Mouse (Mus musculus) retina, embryonic 14.5 days (tissue): Measurements from ENCODE around the gene Gm13090.

Source experiments
- DNase-seq: peaks from one replicate; pipeline ENCODE4 v3.0.0-alpha.2; 2015; ENCODE audit warnings: low spot score

The Gm13090 gene

GRCm38 (mm10) chr4:151138586-151138985, 49.2 kb downstream of the Gm13090 start:
- DNase-seq: no peak

- peak; percentile 92 for DNase-seq
Observed at GRCm38 (mm10) chr4:151139053-151139840, 49.9 kb downstream of the Gm13090 start.

GRCm38 (mm10) chr4:151140368-151140982, 51.1 kb downstream of the Gm13090 start:
- peak; percentile 95 for DNase-seq
